Mouse (Mus musculus) T-helper 1 cell (primary cell): ENCODE measurements around the gene Traf3ip2.

ENCODE experiments used
- in situ Hi-C: fragments of 300-600 bp; cut with MboI, MseI; formaldehyde crosslinking; loops from one replicate; pipeline ENCODE4 v1.15.1; 2025; ENCODE audit warnings: high pct_unique_total_duplicates

Gene Traf3ip2

DNA sequence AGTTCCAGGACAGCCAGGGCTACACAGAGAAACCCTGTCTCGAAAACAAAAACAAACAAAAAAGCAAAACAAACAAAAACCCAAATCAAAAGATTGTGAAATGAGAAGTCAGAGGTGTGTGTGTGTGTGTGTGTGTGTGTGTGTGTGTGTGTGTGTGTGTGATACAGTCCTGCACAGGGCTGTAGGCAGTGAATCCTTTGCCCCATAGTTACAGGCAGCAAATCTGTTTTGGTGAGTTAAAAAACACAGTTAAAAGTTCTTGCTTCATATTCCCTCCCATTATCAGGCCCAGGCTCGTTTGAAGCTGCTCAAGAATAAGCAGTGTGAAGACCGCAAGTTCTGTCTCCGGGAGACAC, at the start of gene Traf3ip2:
Gene Traf3ip2, plus strand, starts transcription at position 302 of the 356 bp plus-strand sequence.
- in situ Hi-C loops, result loop anchor here (10.0 kb wide), 1 partner anchor 248 kb away; the partner anchor contains the start of gene Fyn

DNA sequence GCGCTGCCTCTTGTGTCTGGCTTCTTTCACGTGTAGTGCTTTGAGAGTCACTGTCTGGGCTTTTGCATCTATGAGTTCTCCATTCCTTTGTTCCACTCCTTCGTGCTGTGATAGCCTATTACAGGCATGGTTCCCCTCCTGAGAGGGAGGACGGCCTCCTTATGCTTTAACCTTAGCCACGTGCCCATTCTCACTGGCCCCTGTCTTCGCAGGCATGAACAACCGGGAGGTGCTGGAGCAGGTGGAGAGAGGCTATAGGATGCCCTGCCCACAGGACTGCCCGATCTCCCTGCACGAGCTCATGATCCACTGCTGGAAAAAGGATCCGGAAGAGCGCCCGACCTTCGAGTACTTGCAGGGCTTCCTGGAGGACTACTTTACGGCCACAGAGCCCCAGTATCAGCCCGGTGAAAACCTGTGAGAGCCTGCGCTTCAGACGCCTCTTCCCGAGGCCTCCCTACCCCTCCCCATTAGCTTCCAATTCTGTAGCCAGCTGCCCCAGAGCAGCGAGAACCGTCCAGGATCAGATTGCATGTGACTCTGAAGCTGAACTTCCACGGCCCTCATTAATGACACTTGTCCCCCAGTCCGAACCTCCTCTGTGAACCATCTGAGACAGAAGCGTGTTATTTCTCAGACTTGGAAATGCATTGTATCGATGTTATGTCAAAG, 49.0 kb upstream of the Traf3ip2 start:
- in situ Hi-C loops, result no loop called here

- in situ Hi-C loops, result no loop called here
Observed at GRCm38 (mm10) chr10:39566901-39567300, 45.8 kb upstream of the Traf3ip2 start.

DNA sequence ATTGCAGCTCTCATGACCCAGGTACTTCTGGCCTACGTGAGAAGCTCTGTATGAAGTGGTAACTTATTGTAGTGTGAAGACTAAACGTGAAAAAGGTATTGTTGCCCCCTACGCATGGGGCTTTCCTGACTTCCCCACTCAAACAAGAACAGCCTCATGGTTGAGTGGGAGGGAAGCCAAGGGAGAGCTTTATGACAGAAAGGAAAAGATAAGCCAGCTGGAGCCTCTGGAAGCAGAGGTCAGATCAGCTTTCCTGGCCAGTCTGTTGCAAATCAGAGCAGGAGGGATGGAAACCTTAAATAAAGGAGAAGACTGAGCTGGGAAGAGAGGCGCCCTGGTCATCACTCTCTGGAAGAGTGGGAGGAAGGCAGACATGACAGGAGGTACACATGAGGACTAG, 43.7 kb upstream of the Traf3ip2 start:
- in situ Hi-C loops, result no loop called here

- in situ Hi-C loops, result no loop called here
Observed at GRCm38 (mm10) chr10:39571011-39571410, 41.7 kb upstream of the Traf3ip2 start.

DNA sequence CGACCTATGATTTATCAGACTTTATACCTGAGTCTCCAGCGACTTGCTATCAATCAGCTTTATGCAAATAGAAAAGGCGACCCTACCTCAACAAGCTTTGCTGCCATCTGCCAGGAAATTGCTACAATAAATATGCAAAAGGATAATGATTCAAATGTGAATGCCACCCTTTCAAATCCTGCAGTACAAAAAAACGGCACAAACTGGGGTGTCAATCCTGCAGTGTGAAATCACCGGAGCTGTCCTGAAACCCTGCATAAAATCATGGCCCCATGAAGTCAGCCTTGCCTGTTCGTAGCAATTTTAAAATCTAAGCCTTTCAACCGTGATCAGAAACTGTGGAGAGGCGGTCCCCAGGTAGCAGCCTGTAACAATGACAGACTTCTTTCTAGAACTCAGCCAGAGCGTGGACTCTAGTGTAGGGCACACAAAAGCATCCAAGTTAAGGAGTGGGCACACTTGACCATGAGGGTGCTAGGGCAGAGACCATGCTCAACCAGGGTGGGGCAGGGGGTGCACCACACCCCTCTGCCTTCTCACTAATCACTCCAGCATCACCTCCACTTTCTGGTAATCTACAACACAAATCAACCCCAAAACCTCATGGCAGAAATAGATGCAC, 40.6 kb upstream of the Traf3ip2 start:
- in situ Hi-C loops, result no loop called here

DNA sequence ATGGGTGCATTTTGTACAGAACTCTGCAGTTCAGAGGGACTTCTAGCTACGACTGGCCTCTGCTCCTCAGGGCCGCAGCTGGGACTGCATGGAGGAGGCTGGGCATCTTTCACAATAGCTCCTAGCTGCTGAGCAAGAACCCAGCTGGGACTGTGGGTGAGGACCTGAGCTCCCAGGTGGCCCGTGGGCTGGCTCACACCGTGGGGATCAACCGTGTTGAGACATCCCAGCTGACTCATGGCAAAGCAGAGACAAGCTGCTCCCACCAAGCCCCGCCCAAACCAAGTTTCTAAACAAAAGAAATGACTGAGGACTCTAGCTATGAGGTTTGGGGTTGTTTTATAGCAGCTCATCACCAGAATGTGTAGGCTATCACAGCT, 40.1 kb upstream of the Traf3ip2 start:
- in situ Hi-C loops, result no loop called here

DNA sequence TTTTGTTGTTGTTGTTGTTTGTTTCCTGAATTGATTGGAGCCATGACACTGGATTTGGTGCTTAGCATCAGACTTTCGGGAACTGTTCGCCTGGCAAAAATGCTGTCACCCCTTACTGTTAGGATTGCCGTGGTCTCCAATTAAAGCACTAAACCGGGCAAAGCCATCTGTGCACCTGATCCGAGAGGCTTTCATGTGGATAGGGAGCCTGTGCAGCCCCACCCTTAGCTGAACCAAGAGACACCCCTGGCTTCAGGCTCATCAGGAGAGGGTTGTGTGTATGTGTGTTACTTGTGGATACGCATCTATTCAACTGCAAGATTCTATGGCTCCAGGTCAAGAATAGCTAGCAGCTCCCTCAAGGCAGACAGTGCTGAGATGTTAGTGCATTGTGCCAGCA, 36.3 kb upstream of the Traf3ip2 start:
- in situ Hi-C loops, result loop anchor here (25.0 kb wide), 1 partner anchor 689 kb away; no protein-coding TSS in a partner anchor

DNA sequence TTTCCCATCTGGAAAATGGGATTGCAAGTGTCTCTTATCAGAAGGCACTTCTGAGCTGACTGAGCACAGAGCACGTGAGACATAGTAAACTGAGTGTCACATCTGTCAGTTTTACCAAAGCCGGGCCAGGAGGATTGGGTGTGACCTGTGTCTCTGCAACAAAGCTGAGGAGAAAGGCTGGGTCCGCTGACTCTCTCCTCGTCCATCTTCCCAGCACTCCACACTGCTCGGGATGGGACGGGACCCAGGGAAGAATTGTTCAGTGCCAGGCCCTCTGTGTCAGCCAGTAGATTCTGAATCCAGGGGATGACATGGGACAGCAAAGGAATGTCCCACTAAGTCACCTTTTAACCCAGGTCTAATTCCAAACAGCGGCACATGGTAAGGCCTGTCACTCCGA, 32.3 kb upstream of the Traf3ip2 start:
- in situ Hi-C loops, result loop anchor here (25.0 kb wide), 1 partner anchor 693 kb away; no protein-coding TSS in a partner anchor

GRCm38 (mm10) chr10:39582385-39582784, 30.3 kb upstream of the Traf3ip2 start:
- in situ Hi-C loops, result loop anchor here (25.0 kb wide), 1 partner anchor 695 kb away; no protein-coding TSS in a partner anchor

GRCm38 (mm10) chr10:39583718-39584117, 29.0 kb upstream of the Traf3ip2 start:
- in situ Hi-C loops, result loop anchor here (25.0 kb wide), 1 partner anchor 696 kb away; no protein-coding TSS in a partner anchor

DNA sequence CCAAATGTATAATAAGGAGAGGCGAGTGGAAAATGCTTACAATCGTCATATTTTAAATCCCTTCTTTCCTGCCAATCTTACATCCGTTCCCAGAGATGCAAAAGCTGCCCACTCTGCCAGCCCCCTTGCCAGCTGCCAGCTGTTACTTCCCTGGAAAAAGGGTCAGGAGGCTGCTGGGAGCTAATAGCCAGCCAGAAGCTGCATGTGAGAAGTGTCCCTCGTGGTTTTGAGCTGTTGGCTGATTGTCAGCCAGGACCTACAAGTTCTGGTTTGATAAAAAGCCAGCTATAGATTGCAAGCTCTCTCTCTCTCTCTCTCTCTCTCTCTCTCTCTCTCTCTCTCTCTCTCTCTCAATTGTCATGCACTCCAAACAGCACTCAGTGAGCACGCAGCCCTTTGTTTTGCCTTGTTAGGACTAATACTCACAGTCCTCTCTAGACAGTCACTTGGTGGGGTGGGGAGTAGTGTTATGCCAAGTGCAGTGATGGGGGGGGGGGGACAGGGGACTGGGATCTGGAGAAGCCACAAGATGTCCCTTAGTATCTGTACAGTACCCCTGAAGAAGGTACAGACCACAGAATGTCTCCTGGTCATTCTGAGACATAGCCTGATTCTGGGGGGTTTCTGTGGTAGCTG, 25.3 kb upstream of the Traf3ip2 start:
- in situ Hi-C loops, result loop anchor here (25.0 kb wide), 1 partner anchor 700 kb away; no protein-coding TSS in a partner anchor

GRCm38 (mm10) chr10:39587973-39588746, 24.6 kb upstream of the Traf3ip2 start:
- in situ Hi-C loops, result loop anchor here (25.0 kb wide), 1 partner anchor 701 kb away; no protein-coding TSS in a partner anchor

DNA sequence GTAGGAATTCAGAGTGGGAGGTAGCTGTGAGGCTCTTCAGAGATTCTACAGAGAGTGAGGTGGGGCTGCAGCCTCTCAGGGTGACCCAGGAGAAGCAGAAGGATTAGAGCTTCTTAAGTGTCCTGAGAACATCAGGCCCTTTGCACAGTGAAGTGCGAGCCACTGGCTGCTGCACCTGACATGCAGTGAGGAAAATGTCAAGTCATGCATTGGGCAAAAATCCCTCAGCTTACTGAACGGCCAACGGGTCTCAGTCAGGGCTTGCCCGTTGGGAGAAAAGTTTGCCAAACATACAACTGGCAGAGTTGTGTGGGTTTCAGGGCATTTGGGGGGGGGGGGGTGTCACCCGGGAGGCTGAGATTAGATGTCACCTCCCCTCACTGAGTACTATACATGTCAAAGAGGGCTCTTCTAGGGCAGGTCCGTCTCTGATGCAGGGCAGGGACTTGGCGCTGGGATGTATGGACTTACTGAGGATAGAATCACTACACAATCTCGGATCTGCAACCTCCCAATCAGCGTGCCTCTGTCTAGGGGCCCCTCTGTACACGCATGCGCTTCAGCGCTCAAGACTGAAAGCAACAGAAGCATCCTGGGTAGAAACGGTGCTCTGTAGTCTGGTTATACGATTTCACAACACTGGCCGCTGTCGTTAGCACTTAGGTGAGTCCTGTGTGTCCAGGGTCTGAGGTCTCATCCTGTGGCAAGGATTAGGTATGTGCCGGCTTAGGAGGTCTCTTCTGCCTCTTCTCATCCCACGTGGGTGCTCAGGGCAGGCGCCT, 22.8 kb upstream of the Traf3ip2 start:
- in situ Hi-C loops, result loop anchor here (25.0 kb wide), 1 partner anchor 703 kb away; no protein-coding TSS in a partner anchor

- in situ Hi-C loops, result loop anchor here (25.0 kb wide), 1 partner anchor 703 kb away; no protein-coding TSS in a partner anchor
Observed at GRCm38 (mm10) chr10:39590629-39591028, 22.1 kb upstream of the Traf3ip2 start.

GRCm38 (mm10) chr10:39592501-39592900, 20.2 kb upstream of the Traf3ip2 start:
- in situ Hi-C loops, result loop anchor here (25.0 kb wide), 1 partner anchor 705 kb away; no protein-coding TSS in a partner anchor

- in situ Hi-C loops, result loop anchor here (25.0 kb wide), 1 partner anchor 707 kb away; no protein-coding TSS in a partner anchor
Observed at GRCm38 (mm10) chr10:39594716-39595115, 18.0 kb upstream of the Traf3ip2 start.

DNA sequence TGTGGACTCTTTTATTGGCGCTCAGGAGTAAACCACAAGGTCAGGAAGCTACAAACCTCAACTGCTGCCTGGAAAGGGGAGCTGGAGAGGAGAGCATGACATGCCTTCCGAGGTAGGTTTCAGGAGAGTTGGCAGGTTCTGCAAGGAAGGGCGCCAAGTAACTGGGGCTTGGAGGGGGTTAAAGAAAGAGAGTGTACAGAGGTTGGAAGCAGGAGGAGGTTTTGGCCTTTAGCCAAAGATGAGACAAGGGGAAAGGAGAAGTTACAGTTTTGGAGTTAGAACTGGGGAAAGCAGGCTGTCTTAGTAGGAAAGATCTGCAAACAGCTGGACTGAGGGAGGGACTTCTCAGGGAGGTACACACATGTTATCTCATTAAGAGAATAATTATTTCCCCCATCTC, 16.9 kb upstream of the Traf3ip2 start:
- in situ Hi-C loops, result loop anchor here (25.0 kb wide), 1 partner anchor 709 kb away; no protein-coding TSS in a partner anchor

DNA sequence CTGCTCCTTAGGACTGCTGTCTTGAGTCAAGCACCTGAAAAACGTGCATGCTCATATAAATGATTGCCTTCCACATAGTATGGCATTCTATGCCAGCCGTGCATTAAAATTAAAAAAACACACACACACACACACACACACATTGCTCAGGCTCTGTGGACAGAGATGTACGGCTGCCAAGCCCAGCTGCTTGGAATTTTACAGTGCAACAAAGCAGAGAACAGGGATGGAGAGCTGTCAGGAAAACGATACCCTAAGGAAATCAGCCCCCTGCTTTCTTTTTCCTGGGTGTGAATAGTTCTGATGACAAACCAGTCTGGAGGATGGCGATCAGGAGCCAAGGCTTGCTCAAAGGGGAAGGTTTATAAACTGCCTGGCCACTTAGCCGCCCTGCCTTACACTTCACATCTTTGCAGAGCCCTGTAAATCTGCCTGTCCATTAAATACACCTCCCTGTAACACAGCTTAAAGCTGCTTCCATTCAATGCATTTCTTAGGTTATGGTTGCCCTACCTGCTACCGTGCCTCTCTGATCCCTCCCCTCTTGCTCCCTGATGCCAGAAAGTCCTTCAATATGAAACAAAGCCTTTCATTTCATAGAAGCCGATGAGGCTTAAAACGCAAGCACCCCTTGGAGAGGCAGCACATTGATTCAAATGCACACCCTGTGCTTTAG, 15.5 kb upstream of the Traf3ip2 start:
- in situ Hi-C loops, result loop anchor here (25.0 kb wide), 1 partner anchor 710 kb away; no protein-coding TSS in a partner anchor

DNA sequence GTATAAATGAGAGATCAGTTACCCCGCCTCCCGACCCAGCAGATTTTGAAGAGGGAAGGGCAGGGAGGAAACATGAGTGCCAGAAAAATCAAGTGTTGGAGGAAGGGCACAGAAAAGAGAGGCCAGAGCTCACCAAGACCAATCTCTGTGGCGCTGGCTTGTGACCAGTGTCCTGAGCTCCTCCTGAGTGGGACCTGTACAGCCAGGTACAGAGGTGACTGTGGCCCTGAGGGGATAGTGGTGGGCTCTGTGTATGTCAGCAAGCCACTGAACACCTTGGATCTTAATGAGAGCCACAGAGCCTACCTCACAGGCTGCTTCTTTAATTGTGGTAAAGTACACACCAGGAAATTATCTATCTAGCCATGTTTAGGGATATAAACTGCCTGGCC, 14.9 kb upstream of the Traf3ip2 start:
- in situ Hi-C loops, result loop anchor here (25.0 kb wide), 1 partner anchor 710 kb away; no protein-coding TSS in a partner anchor
